Mouse (Mus musculus) olfactory bulb, adult 2 months (tissue): Measurements from ENCODE around the gene Nav2. TPM values are rescaled to one million over a fixed set of nuclear protein-coding genes. Genes with fewer than 3 reads are reported as not detected.
A peak's percentile ranks its signal among the peaks of the same experiment; 100 is the strongest.

Source experiments
- H3K27ac ChIP-seq: fragments of 200-500 bp; 2 replicates; pipeline ENCODE4 v1.5.1; 2012; ENCODE audit warnings: low read depth, low read length; ENCODE audit not compliant: insufficient read depth
- H3K4me1 ChIP-seq: fragments of 200-500 bp; 2 replicates; pipeline ENCODE4 v1.6.1; 2012; ENCODE audit warnings: low read length; ENCODE audit not compliant: control insufficient read depth, insufficient read depth
- H3K4me3 ChIP-seq: fragments of 200-500 bp; 2 replicates; pipeline ENCODE4 v1.5.1; 2012; ENCODE audit warnings: mild to moderate bottlenecking, low read depth, low read length, moderate library complexity; ENCODE audit not compliant: insufficient read depth
- CTCF ChIP-seq: fragments of 200-500 bp; IDR thresholded peaks from 2 replicates; pipeline ENCODE4 v1.5.1; 2012; ENCODE audit warnings: low read depth, mild to moderate bottlenecking, low read length, moderate library complexity; ENCODE audit not compliant: insufficient read depth
- POLR2A ChIP-seq: fragments of 200-500 bp; IDR thresholded peaks from 2 replicates; pipeline ENCODE4 v1.6.1; 2012; ENCODE audit warnings: mild to moderate bottlenecking, low read depth, low read length, moderate library complexity; ENCODE audit not compliant: insufficient read depth
- WGBS: fragments of 180-500 bp; shearing (Covaris S2); methylation state at CpG from one replicate; pipeline ENCODE4 v1.1.7; 2018; 5-methylcytosine and 5-hydroxymethylcytosine counted together
- polyA plus RNA-seq: library from polyadenylated mRNA; stranded (reverse); fragments of >200 nt; gene quantifications from 2 replicates; pipeline ENCODE4 v1.2.4, GENCODE M21; 2012; ENCODE audit warnings: low replicate concordance; ENCODE audit not compliant: missing spikeins, insufficient read depth, insufficient read length

Gene Nav2
- polyA plus RNA-seq, 1 experiment, result 57.3 TPM

DNA sequence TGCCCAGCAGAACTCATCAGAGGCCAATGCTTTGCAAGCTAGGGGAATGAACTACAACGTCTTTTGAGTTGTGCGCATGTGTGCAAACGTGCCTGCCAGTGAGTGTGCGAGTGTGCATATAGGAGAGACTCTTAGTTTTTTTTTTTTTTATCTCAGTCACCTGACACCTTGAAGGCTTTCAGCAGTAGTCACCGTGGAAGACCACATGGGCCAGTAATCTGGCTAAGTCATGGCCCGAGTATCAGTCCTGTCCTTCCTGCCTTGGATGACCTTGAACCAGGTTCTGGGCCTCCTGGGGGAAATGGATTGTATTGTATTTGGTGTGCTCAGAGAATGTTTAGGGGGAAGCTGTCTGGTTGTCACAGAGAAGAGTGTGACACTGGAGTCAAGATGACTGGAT, 625.7 kb downstream of the Nav2 start:
- TF ChIP-seq POLR2A (no peak), CTCF (no peak)
- WGBS, result 91% methylated on average over 6 of the region's 6 CpGs
- no peak overlapping the region for H3K27ac ChIP-seq
- peaks cover 10% of the 10 kb centered on the region; the same call in 1 of the 2 replicates for H3K4me1 ChIP-seq
- H3K4me3 ChIP-seq, result no peak overlapping the region

- TF ChIP-seq POLR2A (no peak), CTCF (no peak)
- 85% methylated on average over 5 of the region's 5 CpGs for WGBS
- peaks cover 17% of the 10 kb centered on the region for H3K4me1 ChIP-seq
Observed at GRCm38 (mm10) chr7:49538360-49538759, 629.8 kb downstream of the Nav2 start.

GRCm38 (mm10) chr7:49540181-49540580, 631.7 kb downstream of the Nav2 start:
- 59% methylated on average over 9 of the region's 9 CpGs for WGBS
- Histone ChIP-seq H3K27ac (no peak overlapping the region), H3K4me1 (peaks cover 21% of the 10 kb centered on the region), H3K4me3 (no peak overlapping the region)
- TF ChIP-seq CTCF, result no peak
- no peak; the same call in 1 of the 2 replicates for TF ChIP-seq POLR2A

More at GRCm38 (mm10) chr7:49538360-49538759, 629.8 kb downstream of the Nav2 start:
- no peak overlapping the region for H3K27ac ChIP-seq
- H3K4me3 ChIP-seq, result no peak overlapping the region

GRCm38 (mm10) chr7:49542135-49542534, 633.6 kb downstream of the Nav2 start:
- Histone ChIP-seq H3K4me3 (no peak overlapping the region), H3K4me1 (peaks cover 20% of the 10 kb centered on the region), H3K27ac (no peak overlapping the region)
- TF ChIP-seq POLR2A, result no peak
- TF ChIP-seq CTCF, result no peak
- 88% methylated on average over 3 of the region's 3 CpGs for WGBS

- 32% methylated on average over 11 of the region's 11 CpGs for WGBS
- no peak overlapping the region for H3K4me3 ChIP-seq
- H3K4me1 ChIP-seq, result peaks cover 20% of the 10 kb centered on the region
- no peak overlapping the region for H3K27ac ChIP-seq
- TF ChIP-seq CTCF (no peak), POLR2A (no peak)
Observed at GRCm38 (mm10) chr7:49544775-49545705, 636.5 kb downstream of the Nav2 start.

DNA sequence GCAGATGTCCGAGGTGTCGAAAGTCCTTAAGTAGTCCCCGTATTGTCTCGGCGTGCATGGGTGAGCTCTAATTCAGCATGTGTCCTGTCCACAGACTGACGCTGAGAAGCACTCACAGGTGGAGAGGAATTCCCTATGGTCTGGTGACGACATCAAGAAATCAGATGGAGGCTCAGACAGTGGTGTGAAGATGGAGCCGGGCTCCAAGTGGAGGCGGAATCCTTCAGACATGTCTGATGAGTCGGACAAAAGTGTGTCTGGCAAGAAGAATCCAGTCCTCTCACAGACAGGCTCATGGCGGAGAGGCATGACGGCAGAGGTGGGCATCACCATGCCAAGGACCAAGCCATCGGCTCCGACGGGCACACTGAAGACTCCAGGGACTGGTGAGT, 637.2 kb downstream of the Nav2 start:
- H3K4me3 ChIP-seq, result no peak overlapping the region
- H3K4me1 ChIP-seq, result peaks cover 16% of the 10 kb centered on the region
- WGBS, result 88% methylated on average over 15 of the region's 15 CpGs
- no peak for TF ChIP-seq POLR2A
- no peak for TF ChIP-seq CTCF
- no peak overlapping the region for H3K27ac ChIP-seq

GRCm38 (mm10) chr7:49548397-49548796, 639.9 kb downstream of the Nav2 start:
- Histone ChIP-seq H3K4me3 (no peak overlapping the region), H3K4me1 (peaks cover 24% of the 10 kb centered on the region), H3K27ac (no peak overlapping the region)
- 92% methylated on average over 11 of the region's 11 CpGs for WGBS
- no peak for TF ChIP-seq POLR2A
- TF ChIP-seq CTCF, result no peak

GRCm38 (mm10) chr7:49553236-49553981, 644.9 kb downstream of the Nav2 start:
- H3K4me3 ChIP-seq, result no peak overlapping the region
- peaks cover 34% of the 10 kb centered on the region for H3K4me1 ChIP-seq
- 38% methylated on average over 11 of the region's 11 CpGs for WGBS
- no peak for TF ChIP-seq CTCF
- no peak for TF ChIP-seq POLR2A
- no peak overlapping the region for H3K27ac ChIP-seq

DNA sequence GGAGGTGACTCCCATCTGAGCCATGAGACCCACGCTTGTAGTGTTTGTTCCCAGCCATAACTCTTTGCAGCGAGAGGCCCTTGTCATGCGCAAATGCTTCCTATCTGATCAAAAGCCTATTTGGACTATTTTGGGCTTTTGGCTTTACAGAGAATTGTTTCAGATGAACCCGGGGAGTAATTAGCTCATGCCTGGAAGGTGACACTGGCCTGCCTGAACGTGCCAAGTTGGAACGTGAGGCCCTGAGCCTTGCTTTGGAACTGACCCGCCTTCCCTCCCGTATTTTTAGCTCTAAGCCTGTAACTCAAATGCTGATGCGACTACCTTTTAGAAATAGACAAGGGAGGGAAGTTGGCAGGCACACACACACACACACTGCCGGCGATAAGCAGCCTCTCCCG, 649.7 kb downstream of the Nav2 start:
- H3K4me1 ChIP-seq, result peaks cover 48% of the 10 kb centered on the region
- WGBS, result 31% methylated on average over 12 of the region's 12 CpGs
- H3K4me3 ChIP-seq, result no peak overlapping the region
- H3K27ac ChIP-seq, result 0 out of 2 replicates have a peak overlapping the region, but pooled peaks have one; percentile 5
- TF ChIP-seq CTCF, result no peak
- no peak for TF ChIP-seq POLR2A
